Mouse (Mus musculus) bone marrow macrophage, adult 2 months (primary cell): ENCODE data around the gene AI182371.

ENCODE experiments used
- CTCF ChIP-seq: IDR thresholded peaks from 2 replicates; pipeline ENCODE4 v1.5.1; 2012; ENCODE audit warnings: low read depth, mild to moderate bottlenecking, low read length, moderate library complexity
- POLR2A ChIP-seq: IDR thresholded peaks from 2 replicates; pipeline ENCODE4 v1.6.1; 2012; ENCODE audit warnings: mild to moderate bottlenecking, low read depth, low read length, borderline replicate concordance

DNA sequence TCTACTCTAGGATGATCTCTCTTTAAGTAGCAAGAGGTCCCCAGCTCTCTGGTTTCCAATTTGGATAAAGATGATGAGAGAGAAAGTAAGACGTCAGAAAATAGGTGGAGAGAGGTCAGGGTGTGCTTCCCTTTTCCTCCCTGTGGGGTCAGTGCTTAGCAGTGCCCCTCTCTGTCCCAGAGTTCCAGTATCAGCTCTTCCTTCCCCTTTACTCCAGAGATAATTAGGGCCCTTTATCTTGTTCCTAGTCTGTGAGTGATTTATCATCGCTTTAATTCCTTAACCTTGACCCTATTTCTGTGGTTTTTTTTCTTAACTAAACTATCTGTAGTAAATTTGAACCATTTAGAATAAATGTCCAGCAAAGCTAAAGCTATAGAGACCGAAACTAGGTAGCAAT lies 3.5 kb upstream of the AI182371 start:
- no peak for TF ChIP-seq CTCF
- TF ChIP-seq POLR2A, result no peak
